Mouse (Mus musculus) Muller cell, postnatal 12 days (primary cell): ENCODE measurements around the gene Dgkz.

ENCODE experiments used
- DNase-seq: peaks from one replicate; pipeline ENCODE4 v3.0.0-alpha.2; 2015; ENCODE audit errors: inconsistent ontology term

Gene Dgkz

GRCm38 (mm10) chr2:91960459-91960858, 15.2 kb downstream of the Dgkz start:
- DNase-seq: no peak

DNA sequence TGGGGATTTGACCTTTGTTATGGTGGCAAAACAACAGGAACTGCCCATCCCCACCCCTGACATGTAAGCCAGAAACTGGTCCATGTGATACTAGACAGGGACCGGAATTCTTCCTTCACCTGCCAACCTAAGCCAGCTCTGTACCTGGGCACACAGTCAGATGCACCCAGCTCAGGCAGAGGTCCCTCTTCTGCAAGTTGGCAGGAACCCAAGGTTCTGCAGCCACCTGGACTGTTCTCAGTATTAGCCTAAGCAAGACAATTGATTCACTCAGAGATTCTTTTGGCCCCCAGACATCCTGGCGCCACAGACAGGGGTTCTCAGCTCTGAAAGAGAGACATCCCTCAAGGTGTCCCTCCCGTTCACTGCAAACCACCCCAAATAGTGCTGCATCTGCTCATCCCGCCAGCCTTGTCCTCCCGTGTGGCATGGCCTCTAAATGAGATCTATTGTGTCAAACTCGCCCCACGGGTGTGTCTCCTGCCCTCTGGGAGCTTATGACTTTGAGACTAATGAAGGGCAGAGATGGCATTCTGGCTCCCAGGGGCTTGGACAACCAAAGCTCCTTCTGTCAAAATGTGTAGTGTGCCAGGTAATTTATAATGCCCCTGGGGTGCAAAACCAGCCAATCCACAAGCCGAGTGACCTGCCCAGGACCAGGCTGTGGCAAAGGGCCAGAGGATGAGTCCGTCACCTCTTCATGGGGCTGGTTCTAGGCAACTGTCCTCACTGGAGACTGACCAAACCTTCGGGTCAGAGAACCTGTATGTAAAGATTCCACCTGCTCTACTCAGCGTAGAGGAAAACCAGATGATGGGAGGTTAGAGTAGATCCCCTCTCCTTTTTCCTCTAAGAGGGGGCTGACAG, 15.9 kb downstream of the Dgkz start:
- no peak for DNase-seq

GRCm38 (mm10) chr2:91958701-91959457, 16.8 kb downstream of the Dgkz start:
- DNase-seq: peak; percentile 53

GRCm38 (mm10) chr2:91958049-91958448, 17.6 kb downstream of the Dgkz start:
- no peak for DNase-seq

DNA sequence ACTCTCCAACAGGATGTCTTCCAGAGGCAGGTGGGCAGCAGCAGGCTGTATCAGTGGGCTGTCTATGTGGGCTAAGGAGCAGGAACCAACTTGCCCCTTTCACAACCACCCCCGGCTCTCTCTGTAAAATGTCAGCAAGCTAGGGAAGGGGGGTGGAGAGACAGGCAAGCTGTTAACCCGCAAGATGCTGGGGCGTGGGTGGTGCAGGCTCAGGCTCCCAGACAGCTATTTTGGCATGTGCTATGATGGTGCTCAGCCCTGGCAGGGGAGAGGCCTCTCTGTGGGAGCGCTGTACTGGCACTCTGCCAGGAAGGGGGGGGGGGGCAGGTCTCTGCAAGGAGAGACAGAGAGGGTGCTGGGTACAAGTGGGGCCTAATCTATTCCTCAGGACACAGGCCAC, 18.6 kb downstream of the Dgkz start:
- peak; percentile 70 for DNase-seq

- DNase-seq: no peak
Observed at GRCm38 (mm10) chr2:91955875-91956274, 19.8 kb downstream of the Dgkz start.

DNA sequence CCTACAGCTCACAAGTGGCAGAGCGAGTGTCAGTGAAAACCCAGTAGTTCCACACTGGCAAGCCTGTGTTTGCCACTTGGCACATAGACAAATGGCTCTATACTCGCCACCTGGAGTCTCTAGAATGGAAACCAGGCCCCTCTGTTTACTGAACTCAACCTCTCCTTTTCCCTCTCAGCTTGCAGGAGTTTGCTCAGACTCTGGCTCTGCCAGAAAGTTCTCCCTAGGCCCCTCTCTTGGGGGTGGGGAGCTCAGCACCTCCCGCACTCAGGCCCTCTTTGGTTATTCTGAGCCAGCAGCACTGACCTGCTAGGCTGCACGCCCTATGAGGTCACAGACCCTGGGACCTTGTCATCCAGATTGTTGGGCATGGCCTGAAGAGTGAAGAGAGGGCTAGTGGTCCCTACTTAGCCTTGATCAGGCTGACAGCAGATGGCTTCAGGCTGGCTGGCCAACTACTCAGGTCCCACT, 20.5 kb downstream of the Dgkz start:
- no peak for DNase-seq

GRCm38 (mm10) chr2:91953825-91954224, 21.8 kb downstream of the Dgkz start:
- DNase-seq: peak; percentile 69

- peak; percentile 91 for DNase-seq
Observed at GRCm38 (mm10) chr2:91950275-91951085, 25.2 kb downstream of the Dgkz start.

DNA sequence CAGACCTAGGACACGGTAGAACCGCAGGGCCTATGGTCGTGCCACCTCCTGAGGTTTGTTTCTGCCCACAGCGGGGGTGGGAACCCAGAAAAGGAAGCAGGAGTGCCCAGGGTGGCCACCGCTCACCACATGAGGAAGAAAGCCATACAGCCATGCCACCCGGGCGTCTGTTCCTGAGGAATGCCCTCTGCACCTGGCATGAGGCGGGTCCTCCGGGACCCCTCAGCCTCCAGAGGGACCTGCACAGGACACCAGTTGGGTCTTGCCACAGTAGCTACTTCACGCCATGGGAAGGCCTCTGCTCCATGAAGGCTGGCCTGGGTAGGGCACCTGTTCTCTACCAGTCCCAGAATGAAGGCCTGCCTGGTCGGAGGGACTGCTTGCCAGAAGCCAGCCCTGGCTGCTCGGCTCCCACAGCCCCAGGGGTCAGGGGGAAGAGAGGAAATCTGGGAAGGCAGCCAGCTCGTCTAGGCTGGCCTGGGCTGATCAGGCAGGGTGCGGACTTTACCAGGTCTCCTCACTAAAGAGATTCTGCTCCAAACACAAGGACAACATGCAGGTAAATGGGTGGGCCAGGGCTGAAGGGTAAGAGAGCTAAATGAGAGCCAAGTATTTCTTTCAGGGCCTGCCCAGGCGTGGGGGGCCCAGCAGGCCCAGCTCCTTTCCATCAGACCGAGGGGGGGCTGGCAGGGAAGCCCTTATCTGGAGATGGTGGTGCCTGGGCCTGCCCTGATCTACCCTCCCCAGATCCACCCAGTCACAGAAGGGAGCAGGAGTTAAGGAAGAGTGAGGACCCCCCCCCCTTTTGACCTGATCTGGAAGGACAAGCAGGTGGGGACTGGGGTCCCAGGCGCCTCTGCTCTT, 26.0 kb downstream of the Dgkz start:
- DNase-seq: peak; percentile 80

- no peak for DNase-seq
Observed at GRCm38 (mm10) chr2:91948792-91949241, 26.8 kb downstream of the Dgkz start.

DNA sequence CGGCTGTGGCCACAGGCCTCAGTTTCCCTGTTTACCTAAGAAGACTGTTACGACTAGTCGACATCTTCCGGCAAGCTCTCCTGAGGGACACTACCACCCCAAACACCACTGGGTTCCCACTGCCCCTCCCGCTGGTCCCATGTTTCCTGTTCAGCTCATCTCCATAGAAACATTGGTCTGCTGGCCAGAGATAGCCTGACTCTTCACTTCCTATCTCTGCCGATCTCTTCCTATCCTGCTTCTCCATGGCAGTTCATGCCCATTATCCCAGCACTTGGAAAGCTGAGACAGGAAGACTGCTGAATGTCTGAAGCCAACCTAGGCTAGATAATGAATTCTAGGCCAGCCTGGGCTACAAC, 27.5 kb downstream of the Dgkz start:
- no peak for DNase-seq

GRCm38 (mm10) chr2:91947397-91948150, 28.1 kb downstream of the Dgkz start:
- DNase-seq: peak; percentile 95

DNA sequence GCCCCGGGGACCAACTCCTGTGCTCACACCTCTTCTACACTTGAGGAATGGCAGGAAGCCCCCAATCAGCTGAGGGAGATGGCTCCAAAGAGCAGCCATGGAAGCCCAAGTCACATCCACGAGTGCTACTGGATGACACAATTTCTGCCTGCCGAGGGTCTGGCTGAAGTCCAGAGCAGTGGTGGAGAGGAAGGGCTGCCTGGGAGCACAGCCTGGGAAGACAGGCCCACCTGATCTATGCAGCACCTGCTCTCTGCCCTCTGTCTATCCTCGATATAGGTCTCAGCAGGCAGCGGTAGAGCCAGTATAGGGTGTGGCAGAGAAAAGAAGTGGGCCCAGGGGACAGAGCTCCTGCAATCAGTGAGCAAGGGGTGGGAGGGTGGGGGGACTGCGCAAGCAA, 28.8 kb downstream of the Dgkz start:
- DNase-seq: no peak

DNA sequence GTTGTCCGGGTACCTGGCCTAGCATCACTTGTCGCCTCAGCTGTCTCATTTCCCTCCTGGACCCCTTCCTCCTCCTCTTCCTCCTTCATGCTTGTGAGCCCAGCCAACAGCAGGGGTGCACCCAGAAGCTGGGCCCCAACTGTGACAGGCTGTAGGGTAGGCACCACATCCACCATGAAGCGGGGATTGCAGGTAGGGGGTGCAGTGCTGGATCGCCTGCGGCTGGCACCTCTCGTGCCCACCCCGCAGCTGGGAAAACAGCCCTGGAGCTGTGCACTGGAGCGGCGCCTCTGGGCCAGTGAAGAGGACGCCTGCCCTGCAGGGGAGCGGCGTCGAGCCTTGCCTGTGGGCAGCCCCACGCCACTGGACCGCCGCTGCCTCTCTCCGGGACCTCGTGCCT, 30.2 kb downstream of the Dgkz start, which contains the start of gene Gm9821:
TSS of gene Gm9821 (plus strand) at position 221 of the 400 bp plus-strand sequence.
- no peak for DNase-seq

DNA sequence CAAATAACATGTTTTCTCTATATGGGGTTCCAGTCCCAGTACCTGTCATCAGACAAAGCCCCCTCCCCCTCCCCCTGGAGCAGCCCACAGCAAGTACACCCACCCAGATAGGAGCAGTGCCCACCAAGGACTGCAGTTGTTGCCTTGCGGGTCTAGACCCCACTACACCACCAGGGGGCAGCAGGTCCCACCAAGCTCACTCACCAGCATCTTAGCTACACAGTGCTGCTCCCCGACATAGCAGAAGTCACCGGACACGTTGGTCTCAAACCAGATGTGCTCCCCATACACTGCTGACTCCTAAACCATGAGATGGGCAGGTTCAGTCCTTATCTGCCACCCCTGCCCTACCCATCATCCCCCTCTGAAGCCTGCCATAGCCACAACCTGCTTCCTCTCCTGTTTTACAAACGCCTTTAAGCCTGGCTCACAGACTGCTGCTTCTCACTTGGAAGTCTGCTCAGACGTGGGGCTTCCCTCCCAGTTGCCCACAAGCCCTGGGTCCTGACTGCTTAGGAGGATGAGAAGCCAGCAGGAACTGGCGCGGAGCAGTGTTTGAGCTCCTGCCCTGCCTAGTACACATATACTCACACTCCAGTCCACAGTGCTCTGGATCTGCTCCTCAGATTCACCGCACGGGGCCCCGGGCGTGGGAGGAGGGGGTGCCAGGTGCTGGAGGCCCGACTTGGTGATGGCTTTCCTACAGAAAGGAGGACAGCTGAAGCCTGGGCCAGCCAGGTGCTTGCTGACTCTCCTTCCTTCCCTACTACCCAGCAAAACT, 31.3 kb downstream of the Dgkz start:
- DNase-seq: no peak

DNA sequence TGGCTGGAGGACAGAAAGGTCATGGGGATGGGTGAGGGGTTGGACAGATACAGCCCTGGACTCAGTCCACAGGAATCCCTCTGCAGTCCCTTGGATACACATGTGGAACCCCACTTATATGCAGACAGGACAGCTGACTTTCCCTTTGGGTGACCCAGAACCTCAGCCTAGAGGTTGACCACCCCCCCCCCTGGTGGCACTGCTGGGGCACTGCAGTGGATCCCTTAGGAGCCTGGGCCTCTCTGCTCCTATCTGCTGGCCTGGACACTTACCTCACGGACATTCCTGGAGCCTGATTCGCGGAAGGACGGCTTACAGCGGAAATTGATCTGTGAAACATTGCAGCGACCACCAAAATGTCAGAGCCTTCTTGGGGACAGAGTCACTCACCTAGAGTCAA, 33.3 kb downstream of the Dgkz start:
- DNase-seq: no peak

DNA sequence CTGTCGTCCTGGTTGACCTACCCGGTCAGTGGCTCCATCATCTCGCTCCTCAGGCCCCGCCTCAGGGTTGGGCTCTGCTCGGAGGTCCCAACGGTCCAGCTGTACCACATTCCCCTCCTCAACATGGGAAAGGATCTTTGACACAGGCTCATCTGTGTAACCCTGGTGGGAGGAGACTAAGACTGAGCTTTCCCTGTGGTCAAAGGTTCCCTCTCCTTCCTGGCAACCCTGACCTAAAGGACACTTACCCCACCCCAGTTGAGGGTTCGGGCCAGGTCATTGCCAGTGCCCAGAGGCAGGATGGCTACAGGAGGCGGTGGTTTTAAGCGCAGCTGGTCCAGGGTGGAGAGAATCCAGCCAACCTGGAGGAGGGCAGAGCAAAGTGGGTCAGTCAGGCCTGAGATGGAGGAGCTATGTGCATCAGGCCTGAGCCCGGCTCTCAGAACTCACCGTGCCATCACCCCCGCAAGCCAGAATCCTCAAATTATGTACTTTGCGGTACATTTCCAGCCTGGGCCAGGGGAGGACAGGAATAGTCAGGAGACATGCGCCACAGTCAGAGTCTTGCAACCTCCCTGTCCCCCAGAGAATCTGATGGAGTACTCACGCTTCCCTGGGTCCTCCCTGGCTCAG, 36.2 kb downstream of the Dgkz start:
- no peak for DNase-seq

DNA sequence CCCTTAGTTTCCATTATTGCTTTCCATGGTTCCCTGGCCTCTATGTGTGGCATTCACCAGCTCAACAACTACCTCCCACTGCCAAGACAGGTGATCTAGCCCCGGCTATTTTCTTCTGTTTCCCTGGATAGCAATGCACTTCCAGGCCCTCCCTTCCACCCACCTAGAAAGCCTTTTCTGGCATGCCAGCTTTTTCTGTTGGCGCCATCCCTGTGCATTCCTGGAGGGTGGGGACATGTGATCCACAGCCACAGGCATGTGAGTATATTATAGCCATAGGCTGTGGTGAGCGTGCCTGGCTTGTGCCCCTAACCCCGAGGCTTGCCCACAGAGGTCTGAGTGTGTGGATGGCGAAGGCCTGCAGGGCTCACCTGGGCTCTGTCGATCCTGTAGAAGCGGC, 39.5 kb downstream of the Dgkz start:
- DNase-seq: no peak
